Mouse (Mus musculus) stomach, postnatal 0 days (tissue): ENCODE measurements at regions not wholly inside any gene's neighbourhood (a gene's known extent, or its start where the extent isn't known, plus 50 kb on each side); places are given as distances from the start of the nearest gene placed in this dataset.

Experiments used
- ATAC-seq: fragments of 200-750 bp; cut with Nextera tagmentation; 2 replicates; pipeline ENCODE4 v1.8.0; 2017; ENCODE audit not compliant: low FRiP score, low TSS enrichment
- DNase-seq: peaks from one replicate; pipeline ENCODE4 v3.0.0-alpha.2; 2016; ENCODE audit warnings: low spot score
- H3K27ac ChIP-seq: fragments of 300-500 bp; sonication (generic); replicated peaks from 2 replicates; pipeline ENCODE4 v1.5.1; 2014; ENCODE audit warnings: mild to moderate bottlenecking, control low read depth
- H3K27me3 ChIP-seq: fragments of 300-500 bp; sonication (generic); 2 replicates; pipeline ENCODE4 v1.6.1; 2014; ENCODE audit warnings: low read length; ENCODE audit not compliant: control insufficient read depth, insufficient read depth
- H3K36me3 ChIP-seq: fragments of 300-500 bp; sonication (generic); 2 replicates; pipeline ENCODE4 v1.6.1; 2014; ENCODE audit warnings: low read length, mixed read lengths; ENCODE audit not compliant: control insufficient read depth, insufficient read depth
- H3K4me1 ChIP-seq: fragments of 300-500 bp; sonication (generic); replicated peaks from 2 replicates; pipeline ENCODE4 v1.6.1; 2014; ENCODE audit warnings: antibody characterized with exemption; ENCODE audit not compliant: control insufficient read depth, insufficient read depth
- H3K4me2 ChIP-seq: fragments of 300-500 bp; sonication (generic); replicated peaks from 2 replicates; pipeline ENCODE4 v1.6.1; 2014; ENCODE audit warnings: low read depth, mild to moderate bottlenecking, control low read depth, moderate library complexity
- H3K4me3 ChIP-seq: fragments of 300-500 bp; sonication (generic); 2 replicates; pipeline ENCODE4 v1.5.1; 2014; ENCODE audit warnings: low read depth, low read length, control low read depth
- H3K9ac ChIP-seq: fragments of 300-500 bp; sonication (generic); 2 replicates; pipeline ENCODE4 v1.6.1; 2014; ENCODE audit warnings: mild to moderate bottlenecking, low read length, control low read depth, mixed read lengths
- H3K9me3 ChIP-seq: fragments of 300-500 bp; sonication (generic); 2 replicates; pipeline ENCODE4 v1.6.1; 2016; ENCODE audit warnings: low read length; ENCODE audit not compliant: control insufficient read depth
- CTCF ChIP-seq: IDR thresholded peaks from 2 replicates; pipeline ENCODE4 v1.5.1; 2016; ENCODE audit warnings: antibody characterized with exemption, low read depth, mild to moderate bottlenecking, moderate library complexity
- EP300 ChIP-seq: optimal IDR thresholded peaks from 2 replicates; pipeline ENCODE3; 2016; ENCODE audit warnings: antibody characterized with exemption
- WGBS: fragments of 180-500 bp; shearing (Covaris S2); extraction: QIAGEN DNeasy Blood & Tissue Kit; methylation state at CpG from one replicate; pipeline ENCODE4 v1.1.7; 2014; 5-methylcytosine and 5-hydroxymethylcytosine counted together

DNA sequence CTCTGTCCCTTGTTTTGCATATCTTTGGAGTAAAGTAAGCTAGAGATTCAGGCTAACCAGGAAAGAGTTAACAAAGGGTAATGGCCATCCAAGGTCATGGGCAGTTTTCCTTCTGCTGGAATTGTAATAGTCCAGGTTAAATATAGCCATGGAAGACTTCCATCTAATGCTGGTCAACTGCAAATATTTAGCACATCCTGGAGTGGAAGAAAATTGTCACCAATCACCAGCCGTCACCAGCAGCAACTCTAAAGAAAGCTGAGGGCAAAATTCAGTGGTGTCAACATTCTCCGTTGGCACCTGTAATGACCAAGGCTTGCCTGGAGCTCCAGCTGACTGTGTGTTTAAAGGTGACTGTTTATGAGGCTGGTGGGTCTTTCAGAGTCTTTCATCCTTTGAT lies 2011.7 kb upstream of the Lrrc6 start:
- Histone ChIP-seq H3K27ac (no peak overlapping the region), H3K4me3 (no peak overlapping the region), H3K4me1 (no peaks in the 10 kb centered on the region), H3K27me3 (no peaks in the 10 kb centered on the region), H3K9ac (no peak overlapping the region), H3K36me3 (no peaks in the 10 kb centered on the region), H3K9me3 (no peaks in the 10 kb centered on the region), H3K4me2 (no peak overlapping the region)
- ATAC-seq, result no peak
- no peak for TF ChIP-seq EP300
- no peak for TF ChIP-seq CTCF
- no peak for DNase-seq
- WGBS, result 78% methylated on average over 2 of the region's 2 CpGs

DNA sequence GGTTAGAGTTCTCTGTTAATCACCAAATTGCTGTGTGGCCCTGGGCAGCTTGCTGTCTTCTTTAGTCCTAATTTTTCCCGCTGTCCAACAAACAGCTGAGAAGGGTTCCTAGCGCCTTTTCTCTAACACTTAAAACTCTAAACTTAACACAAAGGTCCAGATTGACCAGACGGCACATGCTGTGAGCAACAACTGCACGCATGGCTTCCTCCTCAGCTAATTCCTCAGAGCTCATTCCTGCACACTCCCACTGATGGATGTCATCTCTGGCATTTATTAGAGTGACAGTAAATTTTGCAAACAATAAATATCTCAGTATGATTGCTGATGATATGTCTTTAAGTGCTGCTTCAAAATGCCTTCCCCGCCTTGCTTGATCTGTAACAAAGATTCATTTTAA lies 2007.5 kb upstream of the Lrrc6 start:
- Histone ChIP-seq H3K4me2 (no peak overlapping the region), H3K9me3 (no peaks in the 10 kb centered on the region), H3K4me1 (no peaks in the 10 kb centered on the region), H3K9ac (no peak overlapping the region), H3K27me3 (no peaks in the 10 kb centered on the region), H3K4me3 (no peak overlapping the region), H3K27ac (no peak overlapping the region), H3K36me3 (no peaks in the 10 kb centered on the region)
- 87% methylated on average over 5 of the region's 5 CpGs for WGBS
- DNase-seq (no peak), ATAC-seq (no peak)
- TF ChIP-seq EP300 (no peak), CTCF (no peak)

DNA sequence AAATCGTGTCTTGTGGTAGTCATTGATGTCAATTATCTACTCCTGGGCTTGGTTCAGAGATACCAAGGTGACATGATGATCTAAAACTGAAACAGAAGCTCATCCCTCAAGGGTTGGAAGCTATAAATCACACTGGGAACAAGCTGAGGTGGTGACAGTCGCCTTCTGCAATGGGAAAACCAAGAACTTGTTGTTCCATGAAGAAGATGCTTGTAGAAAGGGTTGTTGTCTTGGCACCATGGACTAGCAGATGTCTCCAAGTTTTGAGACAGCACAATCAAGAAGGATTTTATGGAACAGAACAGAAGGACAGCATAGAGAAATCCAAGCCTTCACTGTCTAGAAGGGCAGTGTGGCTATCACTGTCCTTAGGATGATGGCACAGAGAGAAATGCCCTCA lies 2005.4 kb upstream of the Lrrc6 start:
- ATAC-seq, result no peak
- 58% methylated on average over 2 of the region's 2 CpGs for WGBS
- H3K4me2 ChIP-seq, result no peak overlapping the region

DNA sequence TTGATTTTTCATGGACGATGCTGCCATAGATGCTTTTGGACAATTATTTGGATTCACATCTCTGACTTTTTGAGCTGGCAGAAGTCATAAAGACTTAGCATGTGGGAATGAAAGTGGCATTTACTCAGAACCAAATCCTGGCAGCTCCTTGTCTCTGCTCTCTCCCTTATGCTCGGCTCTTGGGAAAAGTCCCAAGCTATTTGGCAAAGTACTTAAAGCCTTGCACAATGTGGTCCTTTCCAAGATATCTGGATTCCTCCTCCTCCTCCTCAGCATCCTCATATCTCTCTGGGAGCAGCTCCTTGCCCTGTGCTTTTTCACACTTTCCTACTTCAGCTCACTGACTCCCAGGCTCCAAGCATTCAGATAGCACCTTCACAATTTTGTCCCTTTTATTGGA lies 1995.7 kb upstream of the Lrrc6 start:
- H3K27me3 ChIP-seq, result no peaks in the 10 kb centered on the region
- 71% methylated on average over 2 of the region's 2 CpGs for WGBS
- H3K4me3 ChIP-seq, result no peak overlapping the region
- no peak overlapping the region for H3K4me2 ChIP-seq
- H3K9me3 ChIP-seq, result no peaks in the 10 kb centered on the region
- H3K9ac ChIP-seq, result no peak overlapping the region
- ATAC-seq (no peak), DNase-seq (no peak)
- H3K27ac ChIP-seq, result no peak overlapping the region
- TF ChIP-seq EP300 (no peak), CTCF (no peak)
- no peaks in the 10 kb centered on the region for H3K36me3 ChIP-seq
- H3K4me1 ChIP-seq, result no peaks in the 10 kb centered on the region

More for the DNA sequence above, 2005.4 kb upstream of the Lrrc6 start:
- no peaks in the 10 kb centered on the region for H3K4me1 ChIP-seq
- no peak for TF ChIP-seq CTCF
- no peak for TF ChIP-seq EP300
- no peak overlapping the region for H3K4me3 ChIP-seq
- H3K9me3 ChIP-seq, result no peaks in the 10 kb centered on the region
- H3K36me3 ChIP-seq, result no peaks in the 10 kb centered on the region
- DNase-seq, result no peak
- H3K27ac ChIP-seq, result no peak overlapping the region
- H3K27me3 ChIP-seq, result no peaks in the 10 kb centered on the region
- H3K9ac ChIP-seq, result no peak overlapping the region

DNA sequence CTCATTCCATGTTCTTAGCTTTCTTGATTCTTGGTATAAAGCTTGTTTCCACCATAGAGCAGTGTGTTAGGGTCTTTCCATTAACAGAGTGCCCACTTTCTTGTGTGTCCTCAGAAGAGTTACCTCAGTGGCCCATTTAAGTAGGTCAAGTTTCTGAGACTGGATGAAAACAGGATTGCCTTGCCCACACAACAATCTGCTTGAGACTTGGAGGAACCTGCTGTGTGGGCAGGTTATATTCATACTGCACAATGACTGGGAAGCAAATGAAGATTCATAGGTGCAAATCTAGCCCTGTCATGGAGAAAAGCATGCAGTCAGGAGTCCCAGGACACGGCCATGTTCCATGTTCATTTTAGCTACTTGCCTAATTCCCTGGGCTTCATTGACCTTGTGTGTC lies 1984.1 kb upstream of the Lrrc6 start:
- DNase-seq (no peak), ATAC-seq (no peak)
- Histone ChIP-seq H3K27me3 (no peaks in the 10 kb centered on the region), H3K4me1 (no peaks in the 10 kb centered on the region), H3K36me3 (no peaks in the 10 kb centered on the region), H3K4me2 (no peak overlapping the region), H3K4me3 (no peak overlapping the region), H3K27ac (no peak overlapping the region), H3K9ac (no peak overlapping the region), H3K9me3 (no peaks in the 10 kb centered on the region)
- TF ChIP-seq CTCF (no peak), EP300 (no peak)
- WGBS, result 79% methylated on average over 1 of the region's 1 CpGs

DNA sequence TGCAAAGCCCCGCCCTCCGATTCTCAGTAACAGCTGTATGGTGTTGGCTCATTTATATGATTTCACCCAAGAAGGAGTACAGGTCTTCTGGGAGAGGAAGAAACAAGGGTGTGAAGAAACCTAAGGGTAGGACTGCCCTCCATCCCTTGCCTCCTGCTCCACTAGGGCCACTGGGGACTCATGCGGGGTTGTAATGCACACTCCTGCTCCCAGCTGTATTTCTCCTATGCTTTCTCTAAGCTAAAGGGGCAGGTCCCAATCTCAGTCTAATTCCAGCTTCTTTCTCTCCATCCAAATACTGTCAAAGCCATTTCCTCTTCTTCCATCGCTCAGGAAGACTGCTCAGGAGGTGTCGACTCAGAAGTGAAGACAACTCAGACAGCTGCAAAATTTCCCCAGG lies 1977.0 kb upstream of the Lrrc6 start:
- DNase-seq (no peak), ATAC-seq (no peak)
- no peaks in the 10 kb centered on the region for H3K9me3 ChIP-seq
- H3K4me3 ChIP-seq, result no peak overlapping the region
- no peak overlapping the region for H3K27ac ChIP-seq
- WGBS, result 77% methylated on average over 5 of the region's 5 CpGs
- TF ChIP-seq CTCF (no peak), EP300 (no peak)
- H3K4me2 ChIP-seq, result no peak overlapping the region
- no peaks in the 10 kb centered on the region for H3K27me3 ChIP-seq
- no peaks in the 10 kb centered on the region for H3K4me1 ChIP-seq
- no peak overlapping the region for H3K9ac ChIP-seq
- H3K36me3 ChIP-seq, result no peaks in the 10 kb centered on the region
